Mouse (Mus musculus) lung, postnatal 10 days (tissue): ENCODE data around the gene Rnf167.

Experiments
- DNase-seq: peaks from one replicate; pipeline ENCODE4 v3.0.0; 2021

Gene Rnf167

DNA sequence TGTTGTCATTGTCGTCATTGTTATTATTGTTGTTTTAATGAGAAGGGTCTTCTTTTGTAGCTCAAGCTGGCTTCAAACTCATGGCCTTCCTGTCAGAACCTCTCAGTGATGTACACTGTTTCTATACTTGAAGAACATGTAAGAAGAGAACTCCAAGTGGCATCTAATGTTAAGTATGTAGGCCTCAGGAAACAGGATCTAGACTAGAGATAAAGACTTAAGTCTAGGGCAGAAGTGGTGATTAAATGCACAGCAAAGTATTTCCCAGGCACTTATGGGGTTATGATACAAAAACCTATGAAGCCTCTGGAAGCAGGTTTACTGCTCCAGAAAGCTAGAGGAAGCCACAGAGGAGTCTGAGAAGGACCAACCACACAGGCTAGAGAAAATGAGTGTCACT is 8.7 kb upstream of the Rnf167 start:
- no peak for DNase-seq

DNA sequence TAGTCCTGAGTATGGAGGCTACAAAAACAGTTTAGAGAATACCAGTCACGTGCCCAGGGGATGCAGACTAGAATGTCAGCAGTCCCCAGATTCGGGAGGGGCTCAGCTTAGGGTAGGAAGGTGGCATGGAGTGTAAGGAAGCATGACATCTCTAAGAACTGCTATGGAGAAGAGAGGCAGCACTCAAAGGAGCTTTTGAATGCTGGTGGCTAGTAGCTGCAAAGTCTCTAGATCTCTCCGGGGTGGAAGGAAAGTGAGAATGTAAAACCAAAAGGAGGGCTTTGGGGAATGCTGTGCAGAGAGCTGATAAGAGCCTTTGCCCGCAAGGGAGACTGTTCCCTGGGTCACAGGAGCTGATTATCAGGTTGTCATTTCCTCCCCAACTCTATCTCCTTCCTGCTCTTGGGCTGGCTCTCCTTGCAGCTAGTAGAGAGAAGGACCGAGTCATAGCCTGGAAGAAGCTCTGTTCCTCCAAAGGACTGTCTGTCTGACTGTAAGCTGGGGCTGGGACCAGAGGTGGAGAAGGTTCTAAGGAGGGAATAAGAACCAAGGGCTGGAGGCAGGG is 8.2 kb upstream of the Rnf167 start, which contains the start of gene Gp1ba:
Gp1ba (plus strand) TSS at position 409 of the 565 bp plus-strand sequence.
- no peak for DNase-seq

DNA sequence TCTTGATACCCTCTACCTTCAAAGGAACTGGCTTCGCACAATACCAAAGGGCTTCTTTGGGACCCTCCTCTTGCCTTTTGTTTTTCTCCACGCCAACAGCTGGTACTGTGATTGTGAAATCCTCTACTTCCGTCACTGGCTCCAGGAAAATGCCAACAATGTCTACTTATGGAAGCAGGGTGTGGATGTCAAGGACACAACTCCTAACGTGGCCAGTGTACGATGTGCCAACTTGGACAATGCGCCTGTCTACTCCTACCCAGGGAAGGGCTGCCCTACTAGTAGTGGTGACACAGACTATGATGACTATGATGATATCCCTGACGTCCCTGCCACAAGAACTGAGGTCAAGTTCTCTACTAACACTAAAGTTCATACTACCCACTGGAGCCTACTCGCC is 7.1 kb upstream of the Rnf167 start:
- no peak for DNase-seq

DNA sequence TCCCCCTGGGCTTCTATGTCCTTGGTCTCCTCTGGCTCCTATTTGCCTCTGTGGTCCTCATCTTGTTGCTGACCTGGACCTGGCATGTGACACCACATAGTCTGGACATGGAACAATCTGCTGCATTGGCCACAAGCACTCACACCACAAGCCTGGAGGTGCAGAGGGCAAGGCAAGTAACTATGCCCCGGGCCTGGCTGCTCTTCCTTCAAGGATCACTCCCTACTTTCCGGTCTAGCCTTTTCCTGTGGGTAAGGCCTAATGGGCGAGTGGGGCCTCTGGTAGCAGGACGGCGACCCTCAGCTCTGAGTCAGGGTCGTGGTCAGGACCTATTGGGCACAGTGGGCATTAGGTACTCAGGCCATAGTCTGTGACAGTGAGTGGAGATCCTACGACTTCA is 5.8 kb upstream of the Rnf167 start:
- no peak for DNase-seq

- DNase-seq = no peak
Measured at GRCm38 (mm10) chr11:70643051-70643450, 4.0 kb upstream of the Rnf167 start.

DNA sequence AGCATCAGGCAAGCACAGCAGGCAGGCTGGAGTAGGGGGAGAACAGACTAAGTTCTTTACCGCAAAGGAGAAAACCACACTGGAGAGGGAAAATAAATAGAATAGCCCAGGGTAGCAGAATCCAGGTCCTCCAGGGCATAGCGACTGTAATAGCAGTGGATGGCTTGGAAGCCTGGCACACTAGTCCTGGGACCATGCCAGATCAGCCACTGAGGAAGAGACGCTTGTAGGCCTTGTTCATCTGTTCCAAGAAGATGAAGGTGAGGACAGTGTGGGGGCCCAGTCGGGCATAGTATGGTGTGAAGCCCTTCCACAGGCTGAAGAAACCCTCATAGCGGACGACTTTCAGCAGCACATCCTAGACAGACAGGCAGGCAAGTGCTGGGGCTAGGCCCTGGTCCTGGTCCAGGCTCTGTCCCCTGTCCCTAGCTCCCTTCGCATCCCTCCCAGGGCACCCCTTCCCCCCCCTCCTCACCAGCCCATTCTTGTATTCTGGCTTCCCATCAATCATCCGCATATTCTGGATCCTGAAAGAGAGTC is 2.4 kb upstream of the Rnf167 start:
- no peak for DNase-seq

DNA sequence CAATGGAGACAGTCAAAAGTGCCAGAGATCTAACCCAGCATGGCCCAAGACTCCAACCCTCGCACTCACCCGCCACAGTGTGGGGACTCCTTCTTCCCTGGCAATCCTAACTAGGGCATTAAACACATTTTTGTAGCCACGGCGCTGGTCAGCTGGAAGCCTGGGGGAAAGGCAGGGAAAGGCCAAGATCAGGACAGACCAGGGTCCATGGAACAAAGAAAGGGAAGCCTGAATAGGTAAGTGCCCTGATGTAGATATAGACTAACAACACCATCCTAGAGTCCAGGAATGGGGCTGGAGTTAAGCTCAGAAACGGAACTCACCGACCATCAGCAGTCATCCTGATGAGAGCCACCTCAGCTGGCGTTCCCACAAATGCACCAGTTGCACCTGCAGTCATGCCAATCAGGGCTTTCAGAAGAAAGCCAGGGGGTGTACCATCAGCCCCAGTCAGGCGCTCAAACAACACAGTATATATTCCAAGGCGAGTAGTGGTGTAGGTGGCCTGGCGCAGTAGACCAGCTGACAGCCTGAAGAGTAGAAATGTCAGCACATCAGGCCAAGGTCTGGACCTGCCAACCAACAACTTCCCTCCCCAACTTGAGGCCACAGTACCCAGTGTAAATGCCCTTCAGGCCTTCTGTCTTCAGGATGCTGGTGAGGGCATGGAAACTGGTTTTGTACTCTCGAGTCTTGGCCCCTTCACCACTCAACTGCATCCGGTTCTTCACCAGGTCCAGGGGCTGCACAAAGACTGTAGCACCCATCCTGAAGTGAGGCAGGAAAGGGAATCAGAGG is 1.4 kb upstream of the Rnf167 start:
- no peak for DNase-seq

GRCm38 (mm10) chr11:70646259-70646555 is 828 bp upstream of the Rnf167 start:
- no peak for DNase-seq

DNA sequence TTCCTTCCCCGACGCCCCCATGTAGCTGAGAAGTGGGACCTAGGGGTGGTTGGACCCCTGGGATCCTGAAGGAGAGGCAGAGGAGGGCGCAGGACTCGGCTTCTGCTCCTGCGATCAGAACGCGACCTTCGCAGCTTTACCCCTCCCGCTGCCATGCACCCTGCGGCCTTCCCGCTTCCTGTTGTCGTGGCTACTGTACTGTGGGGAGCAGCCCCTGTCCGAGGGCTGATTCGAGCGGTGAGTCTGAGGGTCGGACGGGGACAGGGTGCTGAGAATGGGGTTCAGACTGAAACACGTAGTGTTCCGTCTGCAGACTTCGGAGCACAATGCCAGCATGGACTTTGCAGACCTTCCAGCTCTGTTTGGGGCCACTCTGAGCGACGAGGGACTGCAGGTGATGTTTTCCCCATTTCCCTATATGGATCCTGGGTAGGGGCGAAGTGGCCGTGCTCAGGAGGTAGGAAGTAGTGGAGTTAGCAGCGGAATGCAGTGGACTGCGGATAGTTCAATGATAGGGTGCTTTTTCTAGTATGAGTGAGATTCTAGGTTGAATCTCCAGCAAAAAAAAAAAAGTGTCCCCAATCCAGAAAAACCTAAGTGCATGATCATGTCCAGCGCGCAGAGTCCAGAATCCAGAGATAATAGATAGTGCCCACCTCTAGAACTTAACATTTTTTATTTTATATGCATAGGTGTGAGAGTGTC is 833 bp downstream of the Rnf167 start:
- peak; percentile 52 for DNase-seq

DNA sequence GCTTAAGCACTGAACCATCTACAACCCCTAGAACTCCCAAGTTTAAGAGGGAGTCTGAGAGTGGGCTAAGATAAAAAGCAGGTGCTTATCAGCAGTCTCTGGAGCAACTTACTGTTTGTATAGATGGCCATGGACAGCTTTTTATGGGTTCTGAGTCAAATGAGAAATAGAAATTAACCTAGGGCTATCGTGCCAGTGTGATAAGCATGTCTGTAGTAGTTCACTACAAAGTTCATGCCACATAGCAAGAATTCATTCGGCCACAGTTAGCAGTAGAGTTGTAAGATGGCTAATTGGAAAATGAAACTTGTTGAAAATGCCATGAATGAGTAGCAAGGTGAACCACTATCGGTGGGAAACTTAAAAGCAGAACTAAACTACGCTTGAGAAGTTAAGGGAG is 1.5 kb downstream of the Rnf167 start:
- DNase-seq = no peak

GRCm38 (mm10) chr11:70649185-70649734 is 2.2 kb downstream of the Rnf167 start:
- DNase-seq = no peak

DNA sequence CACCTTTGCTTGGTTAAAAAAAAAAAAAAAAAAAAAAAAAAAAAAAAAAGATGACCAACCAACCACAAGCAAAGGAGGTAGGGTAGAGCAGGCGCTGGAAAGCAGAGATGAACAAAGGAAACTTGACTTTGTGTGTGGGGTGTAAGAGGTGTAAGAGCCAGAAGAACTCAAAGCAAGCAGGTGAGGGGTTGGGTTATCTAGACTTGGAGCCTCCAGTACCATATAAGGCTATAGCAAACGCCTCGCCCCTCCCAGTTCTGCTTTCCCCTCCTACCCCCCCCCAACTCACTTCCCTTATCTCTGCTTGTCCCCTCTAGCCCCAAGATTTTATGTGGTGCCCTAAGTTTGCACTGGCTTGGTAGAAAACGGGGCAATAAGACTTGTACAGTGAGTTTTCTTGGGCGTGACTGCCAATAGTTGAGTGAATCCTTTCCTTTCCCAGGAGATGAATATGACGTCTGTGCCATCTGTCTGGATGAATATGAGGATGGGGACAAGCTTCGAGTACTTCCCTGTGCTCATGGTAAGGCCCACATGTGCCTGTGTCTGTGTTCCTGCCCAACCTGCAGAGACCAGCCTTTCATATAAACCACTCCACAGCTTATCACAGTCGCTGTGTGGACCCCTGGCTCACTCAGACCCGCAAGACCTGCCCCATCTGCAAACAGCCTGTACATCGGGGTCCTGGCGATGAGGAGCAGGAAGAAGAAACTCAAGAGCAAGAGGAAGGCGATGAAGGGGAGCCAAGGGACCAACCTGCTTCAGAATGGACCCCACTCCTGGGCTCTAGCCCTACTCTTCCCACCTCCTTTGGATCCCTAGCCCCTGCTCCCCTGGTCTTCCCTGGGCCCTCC is 3.5 kb downstream of the Rnf167 start:
- DNase-seq = no peak

GRCm38 (mm10) chr11:70651391-70651790 is 4.4 kb downstream of the Rnf167 start:
- no peak for DNase-seq

GRCm38 (mm10) chr11:70652029-70652883 is 5.2 kb downstream of the Rnf167 start:
- peak; percentile 46 for DNase-seq

- DNase-seq = no peak
Measured at GRCm38 (mm10) chr11:70652884-70653344, 5.9 kb downstream of the Rnf167 start.

- peak; percentile 78 for DNase-seq
Measured at GRCm38 (mm10) chr11:70653345-70654197, 6.5 kb downstream of the Rnf167 start.

GRCm38 (mm10) chr11:70654198-70654922 is 7.3 kb downstream of the Rnf167 start, which contains the start of gene Pfn1:
Pfn1 (minus strand) TSS chr11:70654644.
- DNase-seq = peak; percentile 80

GRCm38 (mm10) chr11:70654923-70655570 is 8.0 kb downstream of the Rnf167 start:
- peak; percentile 91 for DNase-seq
